Mouse (Mus musculus): ENCODE results near the gene Retsat.

Gene Retsat

DNA sequence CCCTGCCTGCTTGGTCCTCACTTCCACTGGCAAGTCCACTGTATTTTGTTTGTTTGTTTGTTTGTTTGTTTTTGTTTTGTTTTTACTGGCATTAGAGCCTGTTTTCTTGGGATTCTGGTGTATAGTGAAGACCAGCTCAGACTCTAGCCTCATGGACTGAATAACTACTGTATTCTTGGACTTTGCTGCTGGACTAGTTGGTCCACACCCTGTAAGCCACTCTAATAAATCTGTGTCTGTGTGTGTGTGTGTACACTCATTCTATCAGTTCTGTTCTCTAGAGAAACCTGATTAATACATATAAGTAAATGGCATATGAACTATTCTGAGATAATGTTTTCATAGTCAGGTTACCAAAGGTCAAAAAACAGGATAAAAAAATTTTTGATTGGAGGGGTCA, 8.2 kb upstream of the Retsat start:
- DNase-seq (ENCODE audit: low spot score) = no peak

DNA sequence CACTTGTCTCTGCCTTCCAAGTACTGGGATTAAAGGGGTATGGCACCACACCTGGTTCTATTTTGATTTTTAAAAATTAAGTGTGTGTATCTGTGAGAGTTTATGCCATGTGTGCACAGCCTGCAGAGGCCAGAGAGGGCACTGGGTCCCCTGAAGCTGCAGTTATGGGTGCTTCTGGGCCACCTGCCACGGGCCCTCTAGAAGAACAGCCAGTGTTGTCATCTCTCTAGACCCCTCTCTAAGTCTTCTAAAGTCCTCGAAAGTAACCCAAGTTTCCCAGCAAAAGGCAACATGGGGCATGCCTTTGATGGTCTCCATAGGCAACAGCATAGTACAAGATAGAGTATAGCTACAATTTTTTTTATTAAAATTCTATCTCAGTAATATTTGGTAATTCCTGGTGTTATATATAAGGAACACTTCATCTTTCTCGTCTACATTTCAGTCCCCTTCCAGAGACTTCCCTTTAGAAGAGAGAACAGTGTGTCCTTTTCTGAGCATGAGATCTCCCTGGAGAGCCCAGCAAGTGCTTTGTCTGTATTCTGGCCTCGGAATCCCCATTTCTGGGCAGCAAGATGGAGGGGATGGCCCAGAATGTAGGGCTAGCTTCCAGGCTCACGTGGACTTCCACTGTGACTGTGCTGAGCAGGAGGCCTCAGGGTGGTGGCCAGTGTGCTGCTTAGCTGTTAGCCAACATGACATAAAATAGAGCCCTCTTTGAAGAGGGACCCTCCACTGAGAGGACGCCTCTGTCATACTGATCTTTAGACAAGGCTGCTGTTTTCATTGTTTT, 5.1 kb upstream of the Retsat start:
- no peak for DNase-seq (ENCODE audit: low spot score)

DNA sequence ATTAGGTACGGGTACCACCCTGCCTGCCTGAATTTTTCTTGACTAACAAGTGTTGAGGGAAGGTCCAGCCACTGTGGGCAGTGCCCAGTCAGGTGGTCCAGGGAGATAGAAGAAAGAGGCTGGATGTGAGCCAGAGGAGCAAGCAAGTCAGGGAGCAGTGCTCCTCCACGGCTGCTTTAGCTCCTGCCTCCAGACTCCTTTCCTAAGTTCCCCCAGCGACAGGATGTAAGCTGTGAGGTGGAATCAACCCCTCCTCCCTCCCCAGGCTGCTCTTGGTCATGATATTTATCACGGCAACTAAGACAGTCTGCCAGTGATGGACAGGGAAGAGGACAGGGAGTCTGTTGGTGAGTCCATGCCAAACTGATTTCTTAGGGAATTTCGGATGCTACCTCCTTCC, 4.4 kb upstream of the Retsat start:
- DNase-seq (ENCODE audit: low spot score) = no peak

DNA sequence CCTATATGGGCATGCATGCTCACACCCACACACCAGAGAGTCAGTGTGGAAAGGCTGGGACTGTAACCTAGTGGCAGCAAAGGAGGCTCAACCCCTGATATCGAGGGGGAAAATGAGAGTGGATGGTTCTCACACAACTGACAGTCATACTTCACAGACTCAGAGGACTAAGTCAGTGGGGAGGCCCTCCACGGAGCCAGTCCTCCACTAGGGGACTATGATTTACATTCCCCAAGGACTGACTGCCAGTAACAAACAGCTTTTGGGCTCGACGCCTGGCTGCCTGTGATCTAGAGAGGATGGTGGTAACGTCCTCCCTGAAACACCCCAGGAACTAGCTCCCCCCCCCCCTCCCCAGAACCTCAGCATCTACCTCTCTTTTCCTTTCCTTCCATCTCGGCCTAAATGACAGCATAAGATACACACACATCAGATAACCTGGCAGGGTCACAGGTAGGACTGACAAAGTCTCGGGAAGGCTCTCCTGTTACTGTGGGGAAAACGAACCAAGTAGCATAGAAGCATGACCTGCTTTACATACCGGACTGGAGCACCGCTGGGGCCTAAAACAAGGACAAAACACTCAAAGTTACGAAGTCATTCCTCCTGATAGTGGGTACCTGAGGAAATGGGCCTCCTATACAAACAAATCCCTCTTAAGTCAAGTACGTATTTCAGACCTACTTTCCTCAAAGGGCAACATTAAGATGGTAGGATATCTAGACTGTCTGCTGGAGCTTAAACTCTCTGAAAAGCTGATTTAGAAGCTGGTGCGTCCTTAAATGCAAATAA, 996 bp upstream of the Retsat start:
- no peak for DNase-seq (ENCODE audit: low spot score)

DNA sequence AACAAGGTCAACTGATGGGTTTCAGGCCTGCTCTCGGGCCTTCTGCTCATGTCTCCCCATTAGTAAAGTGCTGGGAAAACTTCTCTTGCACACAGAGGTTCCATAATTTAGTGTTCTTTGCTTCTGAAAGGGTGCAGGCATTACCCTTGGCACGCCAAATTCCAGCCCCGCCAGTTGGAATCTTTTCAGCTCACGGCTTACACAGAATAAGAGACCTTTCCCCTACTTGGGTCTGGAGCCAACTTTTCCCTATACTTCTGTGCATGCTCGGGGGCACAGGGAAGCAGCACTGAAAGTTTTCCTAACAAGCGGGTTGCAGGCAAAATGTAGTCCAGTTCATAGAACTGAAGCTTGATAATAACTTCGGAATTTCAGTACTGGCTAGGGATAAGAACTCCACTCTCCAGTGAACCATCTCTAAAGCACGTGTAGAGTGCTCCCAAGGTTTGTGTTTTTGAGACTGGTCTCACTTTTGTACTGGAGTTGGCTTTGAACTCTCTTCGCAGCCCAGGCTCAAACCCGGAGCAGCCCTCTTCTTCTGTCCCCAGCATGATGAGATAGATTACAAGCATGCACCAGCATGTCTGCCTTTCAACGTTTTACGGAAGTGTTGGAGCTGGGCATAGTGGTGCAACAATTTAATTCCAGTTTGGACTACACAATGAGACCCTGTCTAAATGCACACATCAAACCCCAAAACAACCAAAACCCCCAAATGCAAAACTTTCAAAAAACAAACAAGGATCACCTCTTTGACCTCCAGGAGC, 699 bp downstream of the Retsat start:
- DNase-seq (ENCODE audit: low spot score) = no peak

DNA sequence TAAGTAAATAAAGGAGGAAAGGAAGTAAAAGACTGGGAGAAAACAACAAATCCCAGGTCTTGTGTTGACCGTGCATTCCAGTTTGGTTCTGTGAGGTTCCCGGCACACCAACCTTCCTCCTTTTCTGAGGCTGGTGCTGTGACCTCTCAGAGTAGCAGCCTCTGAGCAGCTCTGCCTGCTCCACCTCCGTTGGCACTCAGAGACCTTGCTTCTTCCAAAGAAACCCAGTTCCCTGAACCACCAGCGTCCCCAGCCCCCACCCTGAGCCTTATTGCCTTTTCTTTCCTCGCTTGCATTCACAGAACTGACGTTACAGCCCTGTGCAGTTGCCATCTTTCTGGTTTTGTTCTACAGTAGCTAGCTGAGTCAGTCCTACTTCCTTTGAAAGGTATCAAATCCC, 1.9 kb downstream of the Retsat start:
- DNase-seq (ENCODE audit: low spot score) = no peak

DNA sequence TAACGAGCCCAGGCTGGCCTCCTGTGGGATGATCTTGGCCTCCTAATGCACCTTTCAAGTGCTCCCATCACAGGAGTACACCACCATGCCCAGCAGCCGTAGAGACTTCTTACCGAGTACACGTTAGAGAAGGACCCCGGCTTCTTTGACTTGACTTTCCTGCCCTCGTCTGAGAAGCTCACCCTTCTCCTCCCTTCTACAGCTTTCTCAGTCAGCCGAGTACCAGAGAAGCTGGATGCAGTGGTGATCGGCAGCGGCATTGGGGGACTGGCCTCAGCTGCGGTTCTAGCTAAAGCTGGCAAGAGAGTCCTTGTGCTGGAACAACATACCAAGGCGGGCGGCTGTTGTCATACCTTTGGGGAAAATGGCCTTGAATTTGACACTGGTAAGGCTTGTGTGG, 2.5 kb downstream of the Retsat start:
- DNase-seq (ENCODE audit: low spot score) = no peak

DNA sequence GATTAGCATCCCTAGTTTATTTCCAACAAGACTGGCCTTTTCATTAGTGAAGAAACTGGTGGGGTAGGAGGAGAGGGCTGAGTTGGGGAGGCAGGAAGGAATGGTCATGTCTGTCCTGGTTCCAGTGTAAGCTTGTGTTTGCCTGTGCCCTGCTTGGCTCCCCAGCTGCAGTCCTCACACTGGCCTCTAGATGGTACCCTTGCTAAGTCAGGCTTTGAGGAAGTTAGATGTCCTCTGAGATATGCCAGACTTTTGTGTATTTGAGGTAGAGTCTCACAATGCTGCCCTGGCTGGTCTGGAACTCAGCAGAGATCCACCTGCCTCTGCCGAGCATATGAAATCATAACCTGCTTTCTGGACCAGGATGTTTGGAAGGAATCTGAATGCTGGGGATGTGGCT, 3.5 kb downstream of the Retsat start:
- peak; percentile 70 for DNase-seq (ENCODE audit: low spot score)

DNA sequence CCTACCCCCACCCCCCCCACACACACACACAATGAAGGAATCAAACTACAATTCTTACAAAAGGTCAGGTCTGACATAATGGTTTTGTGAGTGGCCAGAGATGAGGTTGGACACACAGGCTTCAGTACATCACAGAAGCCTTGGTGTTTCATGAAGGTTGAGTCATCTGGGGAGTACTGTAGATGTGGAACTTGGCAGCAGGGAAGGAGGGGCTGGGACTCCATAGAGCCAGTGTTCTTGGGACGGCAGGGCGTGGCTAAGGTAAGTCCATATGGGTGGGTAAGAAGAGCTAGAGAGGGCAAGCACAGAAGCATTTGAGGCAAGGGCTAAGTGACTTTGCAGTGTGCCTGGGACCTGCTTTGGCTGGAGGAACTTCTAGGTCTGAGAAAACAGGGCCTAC, 5.8 kb downstream of the Retsat start:
- no peak for DNase-seq (ENCODE audit: low spot score)

DNA sequence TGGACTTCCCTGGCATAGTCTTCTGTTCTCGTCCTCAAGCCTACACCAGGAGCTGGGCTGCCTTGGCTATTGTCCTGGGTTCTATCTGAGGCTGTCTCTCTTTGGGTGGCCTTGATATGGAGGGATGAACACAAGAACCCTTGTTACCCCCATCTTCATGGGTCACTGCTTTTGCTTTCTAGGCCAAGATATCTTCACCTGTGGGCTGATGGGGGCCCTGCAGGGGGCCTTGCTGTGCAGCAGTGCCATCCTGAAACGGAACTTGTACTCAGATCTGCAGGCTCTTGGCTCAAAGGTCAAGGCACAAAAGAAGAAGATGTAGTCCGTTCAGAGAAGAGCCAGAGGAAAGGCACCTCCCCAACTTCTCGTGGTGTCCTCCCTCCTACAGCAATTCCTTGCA, 8.8 kb downstream of the Retsat start:
- no peak for DNase-seq (ENCODE audit: low spot score)

DNA sequence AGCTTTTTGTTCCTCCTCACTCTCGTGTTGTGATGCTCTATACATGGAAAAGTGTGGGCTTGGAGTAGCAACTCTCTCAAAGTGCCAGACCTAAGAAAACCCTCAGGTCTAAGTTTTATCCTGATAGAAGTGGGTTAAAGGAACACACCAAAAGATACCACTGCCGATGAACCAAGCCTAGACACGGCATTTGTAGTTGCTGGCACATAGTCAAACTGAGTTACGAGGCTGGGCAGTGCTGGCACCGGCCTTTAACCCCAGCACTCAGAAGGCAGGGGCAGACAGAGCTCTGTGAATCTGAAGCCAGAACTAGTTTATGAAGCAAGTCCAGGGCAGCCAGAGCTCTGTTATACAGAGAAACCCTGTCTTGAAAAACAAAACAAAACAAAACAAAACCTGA, 9.4 kb downstream of the Retsat start:
- DNase-seq (ENCODE audit: low spot score) = no peak

DNA sequence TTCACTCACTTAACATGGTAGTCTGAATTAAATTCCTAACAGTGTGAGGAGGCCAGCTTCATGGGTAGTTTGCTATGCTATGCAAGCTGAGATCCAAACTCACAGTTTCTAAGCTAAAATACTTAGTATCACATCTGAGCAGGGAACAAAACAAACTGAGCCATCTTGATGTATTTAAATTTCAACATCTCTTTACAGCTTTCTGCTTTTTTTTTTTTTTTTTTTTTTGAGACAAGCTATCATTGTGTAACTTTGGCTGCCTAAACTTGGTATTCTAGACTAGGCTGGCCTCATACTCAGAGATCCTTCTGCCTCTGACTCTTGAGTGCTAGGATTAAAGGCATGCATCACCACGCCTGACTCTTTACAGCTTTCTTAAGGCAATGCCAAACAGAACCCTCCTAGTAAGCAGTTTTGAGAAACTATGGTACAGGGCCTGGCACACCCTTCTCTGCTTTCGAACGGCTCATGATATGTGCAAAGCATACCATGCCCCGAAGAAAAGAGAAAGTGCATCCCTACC, 10.4 kb downstream of the Retsat start:
- DNase-seq (ENCODE audit: low spot score) = no peak

DNA sequence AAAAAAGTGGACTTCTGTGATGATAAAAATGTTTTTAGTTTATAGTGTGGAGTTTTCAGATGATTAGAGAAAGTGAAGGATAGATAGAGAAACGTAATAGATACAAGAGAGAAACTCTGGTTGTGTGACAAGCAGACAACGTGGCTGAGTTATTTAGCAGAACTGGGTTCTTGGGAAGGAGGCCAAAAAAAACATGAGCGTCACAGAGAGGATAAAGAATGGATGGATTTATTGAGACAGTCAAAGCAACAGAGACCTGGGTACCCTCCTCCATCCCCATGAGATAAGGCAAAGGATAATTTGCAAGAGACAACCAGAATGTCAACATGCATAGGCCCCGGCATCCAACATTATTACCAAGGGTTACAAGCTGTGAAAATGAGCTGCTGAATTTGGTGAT, 12.0 kb downstream of the Retsat start:
- DNase-seq (ENCODE audit: low spot score) = no peak

DNA sequence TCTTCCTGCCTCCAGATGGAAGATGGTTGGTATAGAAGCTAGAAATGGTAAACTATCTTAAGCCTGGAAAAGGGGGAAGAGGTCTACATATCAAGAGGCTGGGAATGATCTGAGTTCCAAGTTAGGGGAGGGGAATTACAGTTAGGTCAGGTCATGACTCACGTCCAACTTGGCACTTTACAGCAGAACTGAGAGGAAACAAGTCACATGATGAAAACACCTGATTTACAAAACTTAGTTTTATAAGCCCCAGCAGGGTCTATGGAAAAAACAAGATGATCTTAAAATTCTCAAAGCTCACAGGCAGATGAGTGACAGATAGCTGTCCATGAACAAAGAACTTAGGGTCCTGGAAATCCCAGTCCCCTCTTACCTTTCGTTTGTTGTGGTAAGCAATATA, 16.9 kb downstream of the Retsat start:
- DNase-seq (ENCODE audit: low spot score) = no peak

DNA sequence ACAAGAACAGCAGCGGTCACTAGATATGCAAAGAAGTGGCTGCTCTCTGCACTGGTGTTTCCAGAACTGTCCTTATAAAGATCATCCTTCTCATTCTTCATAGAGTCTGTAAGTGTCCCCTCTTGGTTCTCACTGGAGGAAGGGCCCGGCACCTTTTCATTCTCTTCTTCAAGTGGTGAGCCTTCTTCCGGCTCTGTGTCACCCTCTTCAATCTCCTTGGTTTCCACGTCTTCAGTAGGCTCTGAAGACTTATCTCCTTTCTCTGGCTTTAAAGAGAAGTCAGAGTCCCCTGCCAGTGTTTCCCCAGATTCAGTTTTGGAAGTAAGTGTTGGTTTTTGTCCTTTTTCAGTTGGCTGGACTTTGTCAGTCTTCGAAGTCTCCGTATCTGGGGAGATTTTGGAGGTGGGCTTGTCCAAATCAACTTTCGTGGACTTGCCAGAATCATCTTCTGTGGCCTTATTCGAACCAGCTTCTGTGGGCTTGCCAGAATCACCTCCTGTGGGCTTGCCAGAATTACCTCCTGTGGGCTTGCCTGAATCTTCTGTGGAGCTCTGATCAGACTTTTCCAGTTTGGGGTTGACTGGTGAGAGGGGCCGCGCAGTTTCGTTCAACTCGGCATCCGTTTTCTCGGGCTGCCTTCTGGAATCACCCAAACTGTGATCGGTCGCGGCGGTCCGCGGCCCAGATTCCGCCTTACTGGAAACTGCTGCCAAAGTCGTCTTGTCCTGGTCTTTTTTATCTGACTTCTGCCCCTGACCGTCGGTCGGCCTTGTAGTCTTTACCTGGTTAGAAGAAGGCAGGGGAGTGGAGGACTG, 17.5 kb downstream of the Retsat start:
- no peak for DNase-seq (ENCODE audit: low spot score)

DNA sequence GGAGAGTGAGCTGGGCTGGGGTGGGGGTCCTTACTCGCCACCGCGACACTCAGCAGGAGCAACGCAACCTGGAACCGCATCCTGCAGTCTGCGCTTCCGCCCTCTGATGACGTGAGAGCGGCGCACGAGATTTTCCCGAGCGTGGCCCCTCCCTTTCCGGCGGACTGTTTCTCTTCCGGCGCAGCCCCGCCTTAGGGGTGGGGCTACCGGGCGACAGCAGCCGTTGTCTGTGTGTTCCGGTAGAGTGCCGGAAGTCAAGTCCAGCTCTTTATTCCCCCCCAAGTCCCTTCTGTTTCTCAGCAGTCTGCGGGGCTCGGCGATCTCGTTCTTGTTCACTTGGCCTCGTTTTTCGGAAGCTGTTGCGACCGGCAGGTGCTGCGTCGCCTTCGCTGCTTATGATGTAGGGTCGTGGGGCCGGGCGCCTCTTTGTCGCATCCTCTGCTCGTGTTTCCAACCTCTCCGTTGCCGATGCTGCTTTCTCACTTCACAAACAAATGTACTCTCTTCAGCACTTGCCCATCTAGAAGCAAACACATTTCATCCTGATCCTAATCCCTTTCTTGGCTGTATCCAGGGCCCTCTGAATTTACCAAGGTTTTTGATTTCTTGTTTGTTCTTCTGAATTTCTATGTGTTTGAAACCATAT, 18.5 kb downstream of the Retsat start, which contains the start of gene Tgoln1:
Gene Tgoln1, minus strand, starts transcription at position 358 of the 646 bp plus-strand sequence.
- peak; percentile 91 for DNase-seq (ENCODE audit: low spot score)

DNA sequence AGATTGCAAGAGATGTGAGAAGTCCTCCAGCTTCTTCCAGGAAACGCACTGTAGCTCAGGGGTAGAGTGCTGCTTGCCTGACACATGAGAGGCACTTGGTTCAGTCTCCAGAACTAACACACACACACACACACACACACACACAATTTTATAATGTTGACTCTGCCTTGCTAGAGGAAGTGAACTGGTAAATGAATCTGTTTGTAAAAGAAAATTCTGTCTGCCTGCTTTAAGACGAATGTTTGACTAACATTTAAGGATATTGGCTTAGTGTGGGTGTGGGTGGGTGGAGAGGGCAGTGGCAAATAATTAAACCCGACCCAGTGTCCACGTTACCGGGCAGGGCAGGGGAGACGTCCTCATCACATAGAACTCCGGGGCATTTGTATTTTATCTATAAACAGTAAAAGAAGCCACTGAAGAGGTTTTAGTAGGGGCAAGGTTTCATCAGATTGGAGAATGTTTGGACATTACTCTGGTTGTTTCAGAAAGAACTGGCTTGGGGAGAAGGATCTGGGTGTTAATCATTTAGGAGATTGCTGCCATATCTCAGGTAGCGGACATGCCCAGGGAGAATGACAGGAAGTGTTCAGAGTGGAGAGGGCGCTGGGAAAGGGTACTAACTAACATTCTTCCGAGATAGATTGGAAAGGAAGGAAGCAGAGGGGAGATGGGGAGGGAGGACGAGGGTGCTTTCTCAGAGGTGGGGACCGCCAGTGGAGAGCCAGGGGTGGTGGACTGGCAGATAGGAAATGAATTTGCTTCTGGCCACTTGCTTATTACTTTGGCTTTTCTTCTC, 21.7 kb downstream of the Retsat start:
- peak; percentile 80 for DNase-seq (ENCODE audit: low spot score)

DNA sequence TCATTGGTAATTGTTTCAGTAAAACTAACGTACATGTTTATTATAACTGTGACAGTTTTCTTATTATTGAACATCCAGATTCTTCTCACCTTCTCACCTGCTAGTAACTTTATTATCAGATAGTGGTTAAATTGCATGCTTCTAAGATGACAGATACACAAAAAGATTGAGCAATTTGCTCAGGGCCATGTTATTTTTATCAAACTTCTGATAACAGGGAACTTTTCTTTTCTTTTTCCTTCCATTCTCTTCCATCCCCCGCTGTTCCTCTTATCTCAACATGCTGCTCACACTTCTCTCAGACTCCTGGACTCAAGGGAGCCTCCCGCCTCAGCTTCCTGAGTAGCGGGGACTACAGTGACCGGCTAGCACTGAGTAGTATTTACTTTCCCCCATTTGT, 22.6 kb downstream of the Retsat start:
- peak; percentile 52 for DNase-seq (ENCODE audit: low spot score)

DNA sequence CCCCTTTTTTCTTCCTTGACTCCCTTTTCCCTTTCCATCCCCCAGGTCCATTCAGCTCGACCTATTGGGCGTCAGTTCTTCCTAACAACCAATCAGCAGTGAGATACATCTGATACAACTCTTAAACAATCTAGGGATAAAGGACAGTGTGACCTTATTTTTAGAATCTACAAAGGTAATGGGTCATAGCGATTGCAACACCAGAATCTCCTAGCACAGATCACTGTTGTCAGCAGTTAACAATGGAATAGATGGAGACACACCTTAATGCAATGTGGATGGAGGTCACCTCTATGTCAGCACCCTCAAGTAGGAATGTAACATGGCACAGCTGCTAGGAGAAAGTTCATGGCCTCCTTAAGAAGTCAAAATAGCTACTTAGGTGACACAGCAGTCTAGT, 24.6 kb downstream of the Retsat start:
- DNase-seq (ENCODE audit: low spot score) = no peak

Data from yolk sac, embryonic 10.5 days (tissue).